Mouse (Mus musculus) right cerebral cortex, adult 2 months (tissue): ENCODE data around the gene Gm10282.

Experiments
- DNase-seq, 2 experiments: peaks; one replicate each; pipeline ENCODE4 v3.0.0; 2021 to 2022; ENCODE audit warnings: low spot score in 2 of 2

Gene Gm10282

DNA sequence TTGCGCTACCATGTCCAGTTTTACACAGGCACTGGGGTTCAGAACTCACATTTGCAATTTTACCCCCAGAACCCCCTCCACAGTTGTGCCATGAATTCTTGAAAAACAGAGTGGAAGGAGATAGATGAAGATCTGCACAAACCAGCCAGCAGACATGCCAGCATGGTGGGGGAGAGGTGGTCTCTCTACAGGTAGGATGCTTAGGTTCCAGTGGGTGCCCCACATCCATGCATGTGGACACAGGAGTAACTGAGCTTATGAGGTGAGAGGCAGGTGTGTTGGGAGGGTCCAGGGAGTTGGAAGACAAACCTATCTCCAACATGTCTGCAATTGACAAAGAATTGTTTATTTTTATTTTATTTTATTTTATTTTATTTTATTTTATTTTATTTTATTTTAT is 6.1 kb downstream of the Gm10282 start:
- no peak for DNase-seq

DNA sequence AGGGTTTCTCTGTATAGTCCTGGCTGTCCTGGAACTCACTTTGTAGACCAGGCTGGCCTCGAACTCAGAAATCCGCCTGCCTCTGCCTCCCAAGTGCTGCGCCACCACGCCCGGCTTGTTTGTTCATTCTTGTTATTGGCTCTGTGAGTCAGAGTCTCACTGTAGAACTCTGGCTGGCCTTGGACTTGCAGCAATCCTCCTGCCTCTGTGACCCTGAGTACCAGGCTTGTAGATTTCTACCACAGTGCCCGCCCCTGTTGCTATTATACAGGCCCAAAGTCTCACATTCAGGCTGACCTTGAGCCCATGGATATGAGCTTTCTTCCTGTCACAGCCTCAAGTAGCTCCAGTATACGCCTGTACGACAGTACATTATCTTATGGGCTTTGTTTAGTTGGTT is 8.5 kb downstream of the Gm10282 start:
- DNase-seq: no peak

- DNase-seq: peak; percentile 55 to 61
Measured at GRCm38 (mm10) chr8:72295679-72296078, 9.4 kb downstream of the Gm10282 start.

GRCm38 (mm10) chr8:72295125-72295524 is 9.9 kb downstream of the Gm10282 start:
- no peak for DNase-seq

- no peak for DNase-seq
Measured at GRCm38 (mm10) chr8:72293309-72293708, 11.8 kb downstream of the Gm10282 start.

DNA sequence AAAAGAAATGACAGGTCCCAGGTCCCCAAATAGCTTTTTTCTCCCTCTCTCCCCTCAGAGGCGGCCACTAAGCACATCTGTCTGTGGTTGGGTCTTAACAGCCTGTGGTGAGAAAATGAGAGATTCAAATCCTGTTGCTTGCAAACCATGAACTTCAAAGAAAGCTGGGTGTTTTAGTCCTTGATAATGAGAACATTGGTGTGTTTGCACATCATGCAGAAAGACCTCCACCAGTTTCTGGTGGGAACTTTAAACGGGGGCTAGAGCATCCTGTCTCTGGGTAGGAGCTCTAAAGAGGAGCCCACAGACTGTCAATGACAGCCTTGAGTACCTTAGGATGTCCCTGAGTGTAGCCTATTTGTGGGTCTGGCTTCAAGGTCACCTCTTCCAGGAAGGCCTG is 14.0 kb downstream of the Gm10282 start:
- DNase-seq: no peak

GRCm38 (mm10) chr8:72289051-72289450 is 16.0 kb downstream of the Gm10282 start:
- DNase-seq: no peak

DNA sequence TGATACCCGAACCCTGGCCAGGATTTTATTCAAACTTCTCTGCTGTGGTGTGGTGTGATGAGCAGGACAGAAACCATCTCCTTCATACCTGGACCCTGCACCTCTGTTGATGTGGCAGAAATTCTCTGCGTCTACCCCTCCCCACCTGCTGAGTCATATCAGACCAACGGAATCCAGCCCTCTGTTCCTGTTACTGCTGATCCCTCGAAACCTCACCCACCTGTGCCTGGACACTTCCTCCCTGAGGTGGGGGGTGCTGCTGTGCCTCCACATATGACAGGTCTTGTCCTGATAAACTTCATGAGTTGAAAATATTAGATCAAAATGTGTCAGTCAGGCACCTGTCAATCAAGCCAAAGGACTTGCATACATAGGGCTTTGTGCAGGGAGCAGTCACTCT is 19.8 kb downstream of the Gm10282 start:
- DNase-seq: no peak

DNA sequence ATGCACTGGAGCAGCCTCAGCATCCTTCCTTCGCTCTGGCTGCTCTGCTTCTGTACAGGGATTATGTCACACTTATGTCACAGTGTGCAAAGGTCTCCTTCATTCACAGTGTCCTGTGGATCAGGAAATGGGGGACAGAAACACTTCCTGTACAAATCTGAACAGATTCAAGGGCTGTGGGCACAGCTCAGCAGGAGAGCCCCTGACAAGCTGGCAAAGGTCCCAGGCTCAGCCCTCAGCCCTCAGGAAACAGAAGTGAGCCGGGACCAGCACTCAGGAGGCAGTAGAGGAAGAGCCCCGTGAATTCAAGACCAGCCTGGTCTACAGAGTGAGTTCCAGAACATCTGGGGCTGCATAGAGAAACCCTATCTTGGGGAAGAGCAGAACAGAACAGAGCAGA is 23.4 kb downstream of the Gm10282 start:
- no peak for DNase-seq

DNA sequence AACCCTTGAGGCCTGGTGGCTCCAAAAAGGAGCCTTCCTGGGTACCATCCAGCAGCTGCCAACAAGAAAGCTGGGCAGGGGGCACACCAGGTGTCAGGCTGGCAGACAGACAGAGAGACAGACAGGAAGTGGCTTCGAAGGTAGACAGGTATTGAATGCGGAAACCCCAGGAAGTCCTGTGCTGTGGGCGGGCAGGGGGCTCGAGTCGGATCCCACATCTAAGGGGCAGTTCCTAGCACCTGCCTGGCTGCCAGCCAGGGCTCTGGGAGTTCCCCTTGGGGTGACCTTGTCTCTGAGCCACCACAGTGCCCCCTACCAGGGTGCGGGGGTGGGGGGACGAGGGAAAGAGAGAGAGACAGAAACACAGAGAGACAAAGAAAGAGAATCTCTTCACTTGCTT is 25.9 kb downstream of the Gm10282 start:
- DNase-seq: no peak

DNA sequence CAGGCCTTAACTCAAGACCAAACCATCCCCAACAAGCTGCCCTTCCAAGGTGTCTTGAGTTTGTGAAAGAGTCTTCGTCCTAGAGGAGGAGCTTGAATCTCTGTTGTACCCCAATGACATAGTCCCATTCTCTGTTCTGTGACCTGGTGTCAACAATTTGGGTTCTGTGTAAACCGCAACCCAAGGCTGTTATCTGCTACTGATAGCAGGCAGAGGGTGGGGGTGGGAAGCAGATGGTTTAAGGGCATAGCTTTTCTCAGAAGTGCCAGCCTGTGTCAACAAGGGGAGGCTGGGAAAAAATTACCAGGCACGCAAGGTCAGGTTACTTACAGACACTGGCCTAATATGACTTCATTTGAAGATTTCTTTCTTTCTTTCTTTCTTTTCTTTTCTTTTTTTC is 27.8 kb downstream of the Gm10282 start:
- no peak for DNase-seq

DNA sequence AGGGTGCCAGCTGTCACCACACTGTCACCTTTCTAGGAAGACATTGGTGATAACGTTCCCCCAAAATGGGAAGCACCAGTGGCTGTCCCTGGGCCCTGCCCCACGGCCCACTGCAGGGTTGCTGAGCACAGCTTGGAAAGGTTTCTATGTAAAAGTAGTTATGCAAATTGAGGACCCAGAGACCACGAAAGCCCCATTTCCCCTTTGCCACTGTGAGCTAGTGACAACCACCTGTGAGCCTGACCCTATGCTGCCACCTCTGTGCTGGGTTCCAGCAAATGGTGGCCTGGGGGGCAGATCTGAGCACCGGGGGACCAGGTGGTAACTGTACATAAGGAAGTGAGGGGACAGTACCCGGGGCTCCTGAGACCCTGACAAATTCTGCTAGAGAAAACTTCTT is 31.3 kb downstream of the Gm10282 start:
- DNase-seq: no peak

- no peak for DNase-seq
Measured at GRCm38 (mm10) chr8:72273111-72273770, 31.8 kb downstream of the Gm10282 start.

DNA sequence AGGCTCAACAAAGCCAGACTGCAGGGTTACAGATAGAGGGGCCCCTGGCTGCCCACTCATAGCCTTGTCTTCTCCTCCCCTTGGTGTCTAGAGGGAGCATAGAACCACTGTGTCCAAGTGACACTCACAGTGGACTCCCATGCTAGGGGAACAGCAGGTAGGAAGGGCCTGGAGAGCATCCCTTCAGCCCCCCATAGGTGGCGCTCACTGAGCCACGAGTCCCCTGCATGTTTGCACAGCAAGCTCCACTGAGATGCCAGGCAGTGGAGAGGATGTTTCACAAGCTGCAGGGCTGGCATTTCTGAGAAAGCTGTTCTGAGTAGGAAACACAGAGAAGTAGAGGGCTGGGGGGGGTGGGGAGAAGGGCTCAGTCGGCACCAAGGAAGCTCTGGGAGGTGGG is 32.7 kb downstream of the Gm10282 start:
- DNase-seq: peak; percentile 59 to 65

DNA sequence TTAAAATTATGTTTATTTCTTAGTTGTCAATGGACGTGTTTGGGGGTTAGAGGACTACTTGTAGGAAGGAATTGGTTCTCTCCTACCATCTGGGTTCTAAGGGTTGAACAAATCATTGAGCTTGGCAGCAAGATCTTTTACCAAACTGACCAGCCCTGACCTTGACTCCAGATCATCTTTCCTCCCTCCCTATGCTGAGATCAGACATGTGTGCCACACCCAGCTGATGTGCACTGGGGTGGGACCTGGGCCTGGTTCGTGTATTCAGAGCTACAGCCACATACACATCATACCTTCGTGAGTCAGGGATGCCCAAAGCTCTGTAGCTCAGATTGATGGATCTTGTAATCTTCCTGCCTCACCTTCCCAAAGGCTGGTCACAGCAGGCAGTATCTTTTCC is 33.4 kb downstream of the Gm10282 start:
- no peak for DNase-seq

- no peak for DNase-seq
Measured at GRCm38 (mm10) chr8:72271051-72271660, 33.9 kb downstream of the Gm10282 start.

GRCm38 (mm10) chr8:72270606-72271005 is 34.5 kb downstream of the Gm10282 start:
- DNase-seq: no peak

GRCm38 (mm10) chr8:72268356-72268755 is 36.7 kb downstream of the Gm10282 start:
- DNase-seq: no peak

DNA sequence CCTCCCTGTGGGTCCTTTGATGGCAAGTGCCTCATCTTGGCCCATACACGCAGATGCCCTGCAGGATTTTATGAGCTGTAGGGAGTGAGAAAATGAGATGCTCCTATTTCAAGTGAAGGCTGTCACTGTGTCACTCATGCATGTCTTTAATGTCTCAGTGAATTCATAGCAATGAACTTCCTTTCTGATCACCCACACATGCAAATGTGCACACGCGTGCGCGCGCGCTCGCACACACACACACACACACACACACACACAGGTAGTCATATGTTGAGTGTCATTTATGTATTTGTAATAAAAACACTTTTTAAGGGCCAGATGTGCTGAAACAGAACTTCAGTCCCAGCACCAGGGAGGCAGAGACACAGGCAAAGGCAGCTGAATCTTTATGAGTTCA is 38.0 kb downstream of the Gm10282 start:
- no peak for DNase-seq

- no peak for DNase-seq
Measured at GRCm38 (mm10) chr8:72266671-72267070, 38.4 kb downstream of the Gm10282 start.

- no peak for DNase-seq
Measured at GRCm38 (mm10) chr8:72265342-72265741, 39.7 kb downstream of the Gm10282 start.

DNA sequence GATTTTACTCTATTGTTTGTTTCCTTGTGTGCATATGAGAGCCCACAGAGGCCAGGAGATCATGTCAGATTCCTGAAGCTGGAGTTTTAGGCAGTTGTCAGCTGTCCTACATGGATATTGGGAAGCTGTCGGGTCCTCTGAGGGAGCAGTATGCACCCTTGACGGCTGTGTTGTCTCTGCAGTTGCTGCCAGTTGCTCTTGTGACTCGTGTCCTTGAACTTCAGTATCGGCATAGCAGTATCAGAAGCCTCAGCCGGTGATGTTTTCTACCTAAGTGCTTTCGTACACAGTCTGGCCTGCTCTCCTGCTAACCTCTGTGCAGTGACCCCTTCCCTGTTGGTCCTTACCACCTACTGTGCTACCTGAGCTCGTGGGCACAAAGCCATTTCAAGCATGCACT is 41.6 kb downstream of the Gm10282 start:
- no peak for DNase-seq

- no peak for DNase-seq
Measured at GRCm38 (mm10) chr8:72262756-72263155, 42.3 kb downstream of the Gm10282 start.

- no peak for DNase-seq
Measured at GRCm38 (mm10) chr8:72261872-72262271, 43.2 kb downstream of the Gm10282 start.
